Mouse (Mus musculus): ENCODE data around the gene Vat1l. TPM values are rescaled to one million over a fixed set of nuclear protein-coding genes. Genes with fewer than 3 reads are reported as not detected.

Gene Vat1l
- not detected for polyA plus RNA-seq (2014; fragmentation: Illumina TruSeq; extraction: RNeasy Lipid Tissue Mini Kit (QIAGEN cat#74804))

GRCm38 (mm10) chr8:114205221-114205901 is at the start of gene Vat1l:
Gene Vat1l (plus strand): TSS chr8:114205612.

GRCm38 (mm10) chr8:114417786-114418185 is 212.4 kb downstream of the Vat1l start, which contains the start of gene Clec3a:
Gene Clec3a (plus strand): TSS chr8:114418086.

Other genes starting within 250 kb of the Vat1l start
- gene Nudt7, start 72.1 kb upstream of the Vat1l start, polyA plus RNA-seq (2014; fragmentation: Illumina TruSeq; extraction: RNeasy Lipid Tissue Mini Kit (QIAGEN cat#74804)), result 44.2 TPM
- gene Clec3a, start 212.5 kb downstream of the Vat1l start, polyA plus RNA-seq (2014; fragmentation: Illumina TruSeq; extraction: RNeasy Lipid Tissue Mini Kit (QIAGEN cat#74804)), result not detected
- gene Wwox, start 234.0 kb downstream of the Vat1l start, polyA plus RNA-seq (2014; fragmentation: Illumina TruSeq; extraction: RNeasy Lipid Tissue Mini Kit (QIAGEN cat#74804)), result 7.3 TPM